Mouse (Mus musculus) adrenal gland, adult 10 weeks (tissue): Measurements from ENCODE around the gene Cdk12. TPM values are rescaled to one million over a fixed set of nuclear protein-coding genes. Genes with fewer than 3 reads are reported as not detected.

Experiments
- polyA plus RNA-seq: library from polyadenylated mRNA; stranded (reverse); fragments of 350-450 nt; fragmentation: Illumina TruSeq; extraction: RNeasy Lipid Tissue Mini Kit (QIAGEN cat#74804); gene quantifications from one replicate; pipeline ENCODE4 v1.2.3, GENCODE M21; 2014; ENCODE audit warnings: low read depth, low replicate concordance

Cdk12 gene
- 40.4 TPM for polyA plus RNA-seq

DNA sequence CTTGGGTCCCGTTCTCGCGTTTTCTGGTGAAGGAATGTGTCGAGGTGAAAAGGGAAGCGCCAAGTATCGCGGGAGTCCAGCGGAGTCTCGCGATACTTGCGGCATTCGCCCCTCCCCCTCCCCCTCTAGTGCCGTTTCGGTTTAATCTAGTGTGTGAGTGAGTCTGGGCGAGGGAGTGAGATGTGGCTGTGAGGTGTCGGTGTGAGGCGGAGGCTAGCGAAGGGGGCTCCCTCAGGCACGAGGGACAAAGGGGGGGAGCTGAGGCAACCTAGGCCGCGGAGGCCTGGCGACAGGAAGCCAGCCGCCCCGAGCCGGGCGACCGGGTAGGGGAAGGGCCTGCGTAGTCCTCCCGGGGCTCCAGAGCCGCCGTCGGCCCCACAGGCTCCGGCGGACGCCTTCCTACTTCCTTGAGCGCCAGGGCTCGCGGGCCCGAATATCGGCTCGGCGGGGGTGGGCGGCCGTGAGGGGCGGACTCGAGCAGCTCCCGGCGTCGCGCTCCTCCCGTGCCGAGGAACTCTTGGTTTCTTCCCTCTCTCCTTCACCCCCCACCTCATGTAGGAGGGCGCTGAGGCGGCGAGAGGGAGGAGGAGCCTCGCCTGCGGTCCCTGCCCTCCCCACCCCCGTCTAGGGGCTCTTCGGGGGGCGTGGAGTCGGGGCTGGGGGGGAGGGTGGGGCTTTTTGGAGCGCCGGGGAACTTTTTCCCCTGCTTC is at the start of gene Cdk12:
Gene Cdk12, plus strand, starts transcription at position 419 of the 710 bp plus-strand sequence.

DNA sequence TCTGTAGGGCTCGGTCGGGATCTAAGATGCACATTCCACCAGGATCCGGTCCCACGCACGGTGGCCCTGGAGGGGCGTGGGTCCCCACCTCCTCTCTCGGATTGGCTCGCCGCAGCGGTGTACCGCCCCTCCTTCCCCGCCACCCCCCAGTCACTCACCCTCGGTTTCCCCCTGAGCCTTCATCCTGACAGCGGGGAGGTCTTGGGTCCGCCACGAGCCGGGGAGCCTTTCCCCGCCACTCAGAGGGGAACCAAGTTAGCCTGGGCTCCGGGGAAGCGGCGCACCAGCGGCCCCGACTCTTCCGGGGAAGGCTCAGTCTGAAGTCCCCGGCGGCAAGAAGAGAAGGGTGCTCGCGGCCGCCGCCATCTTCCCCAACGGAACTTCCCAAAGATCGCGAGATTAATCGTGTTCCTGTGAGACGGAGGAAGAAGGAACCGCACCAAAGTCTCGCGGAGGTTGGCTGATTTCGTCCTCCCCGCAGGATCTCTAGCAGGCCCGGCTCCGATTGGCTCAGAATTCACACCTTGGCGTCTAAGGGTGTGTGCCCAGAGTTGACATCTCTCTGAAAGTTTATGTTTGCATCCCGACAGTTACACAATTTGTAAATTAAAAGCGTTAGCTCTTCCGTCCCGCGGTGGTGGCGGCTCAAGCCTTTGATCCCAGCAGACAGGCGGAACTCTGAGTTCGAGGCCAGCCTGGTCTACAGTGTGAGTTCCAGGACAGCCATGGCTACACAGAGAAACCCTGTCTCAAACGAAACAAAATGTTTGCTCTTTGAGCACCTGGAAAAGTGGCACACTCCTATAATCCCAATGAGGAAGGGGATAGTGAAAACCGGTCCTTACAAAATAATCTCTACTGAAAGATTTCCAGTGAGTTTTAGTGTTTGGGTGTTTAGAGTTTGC is 9.7 kb upstream of the Cdk12 start, which contains the start of gene Med1:
Gene Med1, minus strand, starts transcription at position 393 of the 905 bp plus-strand sequence.

Other genes with a start within 250 kb of the Cdk12 start
- 0.35 TPM for gene Plxdc1, start 216.6 kb upstream of the Cdk12 start, polyA plus RNA-seq
- gene Arl5c, start 206.9 kb upstream of the Cdk12 start, polyA plus RNA-seq = not detected
- 0.29 TPM for gene Cacnb1, start 180.0 kb upstream of the Cdk12 start, polyA plus RNA-seq
- gene Rpl19, start 176.3 kb upstream of the Cdk12 start, polyA plus RNA-seq = 96.6 TPM
- not detected for gene Stac2, start 149.6 kb upstream of the Cdk12 start, polyA plus RNA-seq
- 30.2 TPM for gene Fbxl20, start 52.7 kb upstream of the Cdk12 start, polyA plus RNA-seq
- gene Med1, start 9.8 kb upstream of the Cdk12 start, polyA plus RNA-seq = 59.5 TPM
- gene Neurod2, start 126.6 kb downstream of the Cdk12 start, polyA plus RNA-seq = not detected
- gene Ppp1r1b, start 145.3 kb downstream of the Cdk12 start, polyA plus RNA-seq = not detected
- 1.4 TPM for gene Stard3, start 155.3 kb downstream of the Cdk12 start, polyA plus RNA-seq
- not detected for gene Tcap, start 180.8 kb downstream of the Cdk12 start, polyA plus RNA-seq
- gene Pnmt, start 183.4 kb downstream of the Cdk12 start, polyA plus RNA-seq = not detected
- 0.35 TPM for gene Pgap3, start 197.4 kb downstream of the Cdk12 start, polyA plus RNA-seq
- gene Erbb2, start 209.4 kb downstream of the Cdk12 start, polyA plus RNA-seq = 0.23 TPM
- 46.0 TPM for gene Mien1, start 235.9 kb downstream of the Cdk12 start, polyA plus RNA-seq
- gene Grb7, start 243.3 kb downstream of the Cdk12 start, polyA plus RNA-seq = not detected